Mouse (Mus musculus) layer of hippocampus, postnatal 36 days (tissue): ENCODE data around the gene Arfrp1. TPM values are rescaled to one million over a fixed set of nuclear protein-coding genes. Genes with fewer than 3 reads are reported as not detected.

Experiments
- DNase-seq, 2 experiments: peaks; one replicate each; pipeline ENCODE4 v3.0.0; 2022
- total RNA-seq, 2 experiments: library from RNA; stranded (reverse); gene quantifications; 2 replicates each; pipeline ENCODE4 v1.2.3; 2021

The Arfrp1 gene
- total RNA-seq, 2 experiments from 2014 or later, result 48.4 to 53.8 TPM

- no peak for DNase-seq
These were observed 12.0 kb upstream of the Arfrp1 start for GRCm38 (mm10) chr2:181377230-181377629.

- no peak for DNase-seq
These were observed 10.6 kb upstream of the Arfrp1 start for GRCm38 (mm10) chr2:181375787-181376186.

- DNase-seq, result no peak
These were observed 4.8 kb upstream of the Arfrp1 start for GRCm38 (mm10) chr2:181370001-181370400.

- DNase-seq, result peak in 1 of 2 experiments; percentile 25
These were observed 461 bp upstream of the Arfrp1 start for GRCm38 (mm10) chr2:181365655-181366075.

- no peak for DNase-seq
These were observed 731 bp downstream of the Arfrp1 start for GRCm38 (mm10) chr2:181364487-181364859.

GRCm38 (mm10) chr2:181363946-181364345, 1.3 kb downstream of the Arfrp1 start:
- DNase-seq, result no peak

- DNase-seq, result no peak
These were observed 8.4 kb downstream of the Arfrp1 start for GRCm38 (mm10) chr2:181356780-181357179.

- DNase-seq, result no peak
These were observed 22.4 kb downstream of the Arfrp1 start for GRCm38 (mm10) chr2:181342766-181343165.

GRCm38 (mm10) chr2:181340426-181340825, 24.8 kb downstream of the Arfrp1 start:
- DNase-seq, result no peak

GRCm38 (mm10) chr2:181334023-181334422, 31.2 kb downstream of the Arfrp1 start:
- peak; percentile 35 to 44 for DNase-seq

GRCm38 (mm10) chr2:181332542-181332941, 32.7 kb downstream of the Arfrp1 start:
- no peak for DNase-seq

GRCm38 (mm10) chr2:181326098-181326497, 39.1 kb downstream of the Arfrp1 start:
- no peak for DNase-seq

- DNase-seq, result no peak
These were observed 43.1 kb downstream of the Arfrp1 start for GRCm38 (mm10) chr2:181322136-181322535.

GRCm38 (mm10) chr2:181320103-181320499, 45.1 kb downstream of the Arfrp1 start:
- no peak for DNase-seq

GRCm38 (mm10) chr2:181319248-181320102, 45.7 kb downstream of the Arfrp1 start, which contains the start of gene Rtel1:
Gene Rtel1, plus strand, starts transcription at chr2:181319739.
- DNase-seq, result peak; percentile 77 to 80

- DNase-seq, result peak; percentile 72 to 73
These were observed 51.0 kb downstream of the Arfrp1 start, which contains the start of gene Stmn3 for GRCm38 (mm10) chr2:181314080-181314810. Gene Stmn3, minus strand, starts transcription at chr2:181314500.

GRCm38 (mm10) chr2:181313344-181314079, 51.7 kb downstream of the Arfrp1 start:
- DNase-seq, result no peak

- no peak for DNase-seq
These were observed 52.2 kb downstream of the Arfrp1 start for GRCm38 (mm10) chr2:181313006-181313343.

- no peak for DNase-seq
These were observed 52.8 kb downstream of the Arfrp1 start for GRCm38 (mm10) chr2:181312435-181312834.
